Mouse (Mus musculus) kidney, embryonic 15.5 days (tissue): ENCODE data around the gene Zmym5. TPM values are rescaled to one million over a fixed set of nuclear protein-coding genes. Genes with fewer than 3 reads are reported as not detected.
"Not testable (repeated sequence)": the region's sequence is repeated elsewhere in the genome, so short reads cannot be mapped to it uniquely, and the experiment has no call there.

ENCODE experiments used
- ATAC-seq: fragments of 200-750 bp; cut with Nextera tagmentation; replicated peaks from 2 replicates; pipeline ENCODE4 v1.8.0; 2017; ENCODE audit warnings: moderate TSS enrichment; ENCODE audit not compliant: low FRiP score
- H3K27ac ChIP-seq: fragments of 300-500 bp; sonication (generic); 2 replicates; pipeline ENCODE4 v1.5.1; 2015; ENCODE audit warnings: mild to moderate bottlenecking, inconsistent platforms
- H3K27me3 ChIP-seq: fragments of 300-500 bp; sonication (generic); 2 replicates; pipeline ENCODE4 v1.6.1; 2015; ENCODE audit warnings: inconsistent platforms
- H3K36me3 ChIP-seq: fragments of 300-500 bp; sonication (generic); 2 replicates; pipeline ENCODE4 v1.6.1; 2015; ENCODE audit warnings: inconsistent platforms
- H3K4me1 ChIP-seq: fragments of 300-500 bp; sonication (generic); 2 replicates; pipeline ENCODE4 v1.6.1; 2015; ENCODE audit warnings: inconsistent platforms
- H3K4me2 ChIP-seq: fragments of 300-500 bp; sonication (generic); 2 replicates; pipeline ENCODE4 v1.6.1; 2015; ENCODE audit warnings: moderate library complexity, mild to moderate bottlenecking, inconsistent platforms
- H3K4me3 ChIP-seq: fragments of 300-500 bp; sonication (generic); replicated peaks from 2 replicates; pipeline ENCODE4 v1.5.1; 2015; ENCODE audit warnings: mild to moderate bottlenecking, inconsistent platforms
- H3K9ac ChIP-seq: fragments of 300-500 bp; sonication (generic); 2 replicates; pipeline ENCODE4 v1.6.1; 2015; ENCODE audit warnings: mild to moderate bottlenecking, inconsistent platforms
- H3K9me3 ChIP-seq: fragments of 300-500 bp; sonication (generic); replicated peaks from 2 replicates; pipeline ENCODE4 v1.6.1; 2016; ENCODE audit warnings: inconsistent platforms
- WGBS: fragments of 180-500 bp; shearing (Covaris S2); methylation state at CpG from one replicate; pipeline ENCODE4 v1.1.7; 2015; ENCODE audit warnings: mixed read lengths; 5-methylcytosine and 5-hydroxymethylcytosine counted together
- polyA plus RNA-seq: library from polyadenylated mRNA; unstranded; fragments of >200 nt; fragmentation: Nextera tagmentation; extraction: Ambion mirVana; gene quantifications from 2 replicates; pipeline ENCODE4 v1.2.1, GENCODE M21; 2015

The Zmym5 gene
- polyA plus RNA-seq, 1 experiment from 2014 or later = 33.5 TPM

GRCm38 (mm10) chr14:56775416-56775815 lies 36.1 kb downstream of the Zmym5 start:
- Histone ChIP-seq H3K27ac (no peak overlapping the region), H3K9me3 (no peaks in the 10 kb centered on the region), H3K27me3 (no peaks in the 10 kb centered on the region), H3K9ac (no peak overlapping the region), H3K4me3 (peak overlapping the region; percentile 31), H3K4me1 (peaks cover 29% of the 10 kb centered on the region), H3K36me3 (peaks cover 27% of the 10 kb centered on the region), H3K4me2 (peak overlapping the region; percentile 79)
- 70% methylated on average over 4 of the region's 4 CpGs for WGBS
- no peak for ATAC-seq

GRCm38 (mm10) chr14:56766438-56766837 lies 45.1 kb downstream of the Zmym5 start:
- not testable (repeated sequence) for H3K27me3 ChIP-seq, H3K9ac ChIP-seq, H3K4me1 ChIP-seq, ATAC-seq, H3K4me2 ChIP-seq, H3K27ac ChIP-seq, H3K4me3 ChIP-seq, H3K9me3 ChIP-seq
- WGBS = 81% methylated on average over 2 of the region's 2 CpGs
- peaks cover 81% of the 10 kb centered on the region for H3K36me3 ChIP-seq

DNA sequence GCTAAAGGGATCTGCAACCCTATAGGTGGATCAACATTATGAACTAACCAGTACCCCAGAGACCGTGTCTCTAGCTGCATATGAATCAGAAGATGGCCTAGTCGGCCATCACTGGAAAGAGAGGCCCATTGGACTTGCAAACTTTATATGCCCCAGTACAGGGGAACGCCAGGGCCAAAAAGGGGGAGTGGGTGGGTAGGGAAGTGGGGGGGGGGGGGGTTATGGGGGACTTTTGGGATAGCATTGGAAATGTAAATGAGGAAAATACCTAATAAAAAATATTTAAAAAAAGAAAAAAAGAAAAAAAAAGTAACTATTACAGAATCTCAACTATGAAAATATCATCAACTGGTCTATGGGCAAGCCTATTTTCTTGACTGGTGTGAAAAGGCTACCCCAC lies 46.4 kb downstream of the Zmym5 start:
- not testable (repeated sequence) for H3K4me3 ChIP-seq, H3K4me1 ChIP-seq, ATAC-seq, H3K9me3 ChIP-seq, H3K9ac ChIP-seq, H3K27ac ChIP-seq, H3K27me3 ChIP-seq, H3K4me2 ChIP-seq
- peaks cover 81% of the 10 kb centered on the region for H3K36me3 ChIP-seq
- 75% methylated on average over 3 of the region's 3 CpGs for WGBS

DNA sequence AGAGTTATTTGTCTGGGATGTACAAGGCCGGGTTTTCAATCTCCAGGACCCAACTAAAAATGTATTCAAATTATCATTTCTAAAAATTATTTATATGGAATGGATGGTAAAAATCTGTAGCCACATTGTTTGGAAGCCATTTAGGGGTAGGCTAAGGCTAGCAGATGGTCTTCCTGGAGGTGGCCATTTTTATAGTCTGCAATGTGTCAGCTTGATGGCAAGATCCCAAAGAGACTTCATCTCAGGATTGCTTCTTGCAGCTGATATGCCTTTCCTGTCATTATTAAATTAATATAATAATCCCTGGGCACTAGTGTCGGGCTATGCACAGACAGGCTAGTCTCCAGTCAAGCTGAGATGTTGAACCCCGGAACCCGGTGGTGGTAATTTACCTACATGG lies 60.2 kb downstream of the Zmym5 start:
- Histone ChIP-seq H3K27me3 (no peaks in the 10 kb centered on the region), H3K36me3 (peaks cover 64% of the 10 kb centered on the region), H3K4me1 (no peaks in the 10 kb centered on the region), H3K4me2 (no peak overlapping the region), H3K9ac (no peak overlapping the region), H3K4me3 (no peak overlapping the region), H3K27ac (no peak overlapping the region), H3K9me3 (no peaks in the 10 kb centered on the region)
- WGBS = 87% methylated on average over 4 of the region's 4 CpGs
- ATAC-seq = no peak

Other genes starting within 250 kb of the Zmym5 start
- 11.4 and 11.6 TPM in 2 replicates for gene Cenpj, start 236.3 kb downstream of the Zmym5 start, polyA plus RNA-seq
- gene Parp4, start 236.1 kb downstream of the Zmym5 start, polyA plus RNA-seq = 5.1 and 8.0 TPM in 2 replicates
- 34.7 and 36.5 TPM in 2 replicates for gene Mphosph8, start 143.5 kb downstream of the Zmym5 start, polyA plus RNA-seq
- 36.1 and 39.7 TPM in 2 replicates for gene Pspc1, start 33.4 kb downstream of the Zmym5 start, polyA plus RNA-seq
- 47.3 and 48.3 TPM in 2 replicates for gene Zmym2, start 74.9 kb upstream of the Zmym5 start, polyA plus RNA-seq
- gene Gja3, start 246.4 kb upstream of the Zmym5 start, polyA plus RNA-seq = 13.1 and 15.1 TPM in 2 replicates